Mouse (Mus musculus): ENCODE data around the gene H2-Oa. TPM values are rescaled to one million over a fixed set of nuclear protein-coding genes. Genes with fewer than 3 reads are reported as not detected.
A peak's percentile ranks its signal among the peaks of the same experiment; 100 is the strongest.

H2-Oa gene
- total RNA-seq, 2 experiments from 2014 or later = 2.7 to 9.6 TPM

DNA sequence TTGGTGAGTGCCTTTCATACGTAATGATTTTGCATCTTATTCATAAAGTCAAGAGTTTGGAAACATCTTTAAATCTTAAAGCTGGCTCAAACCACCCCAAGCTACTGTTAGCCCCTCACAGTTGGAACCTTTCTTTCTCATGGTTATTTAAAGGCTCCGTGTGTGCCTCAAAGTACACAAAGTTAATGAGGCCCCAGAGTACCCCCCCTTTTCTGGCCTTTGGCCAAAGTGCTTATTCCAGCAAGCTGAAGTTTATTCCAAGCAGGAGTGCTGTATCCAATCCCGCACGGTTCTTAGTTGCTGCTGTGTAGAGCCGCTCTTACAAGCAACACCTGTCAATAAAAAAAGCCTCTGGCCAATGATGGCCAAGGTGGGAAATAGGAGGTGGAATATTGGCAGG is 7.4 kb downstream of the H2-Oa start:
- no peak for ATAC-seq (replicated peaks; ENCODE audit: poor library complexity)

DNA sequence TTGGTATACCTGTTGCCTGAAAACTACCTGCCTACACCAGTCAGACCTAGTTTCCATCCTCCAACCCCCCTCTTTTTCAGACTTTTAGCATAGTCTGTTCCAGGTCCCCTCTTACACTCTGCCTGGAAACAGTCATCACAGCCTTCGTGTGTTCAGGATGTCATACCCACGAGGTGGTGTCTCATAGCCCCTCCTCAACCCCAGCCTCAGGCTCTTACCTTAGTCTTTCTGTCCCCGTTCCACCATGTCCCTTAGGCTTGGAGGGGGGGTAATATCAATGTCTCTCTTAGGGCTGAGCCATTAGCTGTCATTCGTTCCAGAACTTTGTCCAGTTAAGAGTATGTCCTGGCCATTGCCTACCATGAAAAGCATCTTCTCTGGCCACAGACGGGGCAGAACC is 9.0 kb downstream of the H2-Oa start:
- no peak for ATAC-seq (replicated peaks; ENCODE audit: poor library complexity)

DNA sequence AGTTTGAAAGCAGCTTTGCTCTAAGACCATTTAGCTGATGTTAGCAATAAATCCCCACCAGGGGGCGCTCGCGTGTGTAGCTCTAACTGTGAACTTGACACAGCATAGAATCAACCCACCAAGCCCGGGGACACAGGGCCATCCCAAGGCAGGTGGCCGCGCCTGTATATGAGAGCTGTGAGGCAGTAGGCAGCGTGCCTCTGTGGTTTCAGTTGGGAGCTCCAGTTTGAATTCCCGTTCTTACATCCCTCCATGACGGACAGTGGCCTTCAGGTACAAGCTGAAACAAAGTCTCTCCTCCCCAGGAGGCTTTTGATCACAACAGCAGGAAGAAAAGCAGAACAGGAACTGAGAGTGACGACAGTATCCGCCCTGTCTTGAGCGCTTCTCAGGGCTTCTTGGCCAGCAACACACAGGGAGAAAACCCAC is 9.5 kb downstream of the H2-Oa start:
- peak; percentile 86 for ATAC-seq (replicated peaks; ENCODE audit: poor library complexity)

DNA sequence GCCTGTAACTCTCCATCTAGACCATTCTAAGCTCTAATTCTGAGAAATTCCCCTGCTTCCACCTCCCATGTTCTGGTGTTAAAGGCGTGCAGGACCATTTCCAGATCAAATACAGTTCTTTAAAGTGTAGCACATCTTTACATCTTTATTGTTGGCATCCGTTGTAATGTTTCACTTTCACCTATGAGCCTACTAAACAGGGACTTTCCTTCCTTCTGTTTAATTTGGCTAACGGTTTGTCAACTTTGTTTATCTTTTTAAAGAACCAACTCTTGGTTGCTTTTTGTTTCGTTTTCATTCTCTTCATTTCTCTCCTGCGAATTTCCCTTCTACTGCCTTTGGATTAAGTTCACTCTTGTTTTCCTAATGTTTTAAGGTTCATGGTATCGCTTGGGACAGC is 10.7 kb downstream of the H2-Oa start:
- no peak for ATAC-seq (replicated peaks; ENCODE audit: poor library complexity)

DNA sequence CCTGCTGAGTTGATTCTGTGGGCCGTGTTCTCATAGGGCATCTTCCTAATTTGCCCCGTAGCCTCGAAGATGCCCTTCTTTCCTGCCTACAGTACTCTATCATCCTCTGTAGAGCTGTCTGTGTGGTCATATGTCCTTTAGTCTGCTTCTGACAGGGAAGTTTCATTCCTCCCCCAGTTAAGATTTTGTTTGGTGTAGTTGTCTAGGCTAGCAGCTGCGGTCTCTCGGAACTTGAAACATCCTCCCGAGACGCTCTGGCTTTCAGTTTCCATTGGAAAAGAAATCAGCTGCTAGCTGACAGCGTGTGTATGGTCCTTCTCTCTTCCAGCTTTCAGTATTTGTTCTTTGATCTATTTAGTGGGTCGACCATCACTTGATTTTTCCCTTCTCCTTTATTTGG is 12.7 kb downstream of the H2-Oa start:
- ATAC-seq (replicated peaks; ENCODE audit: poor library complexity) = no peak

DNA sequence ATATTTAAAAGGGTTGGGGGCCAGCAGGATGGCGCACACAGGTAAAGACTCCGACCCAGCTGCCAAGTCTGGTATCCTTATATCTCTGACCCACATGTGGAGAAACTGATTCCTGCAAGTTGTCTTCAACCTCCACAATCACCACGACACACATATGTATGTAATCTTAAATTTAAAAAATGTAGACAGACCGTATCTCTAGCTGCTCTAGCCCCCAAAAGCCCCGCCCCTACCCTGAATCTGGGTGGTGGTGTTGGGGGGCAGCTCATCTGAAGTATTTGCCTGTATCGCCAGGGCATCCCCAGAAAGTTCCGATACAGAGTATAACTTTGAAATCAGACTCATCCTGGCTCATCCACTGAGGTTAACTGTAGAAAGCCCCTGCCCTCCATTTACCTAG is 14.4 kb downstream of the H2-Oa start:
- no peak for ATAC-seq (replicated peaks; ENCODE audit: poor library complexity)

GRCm38 (mm10) chr17:34107109-34107867 is 15.1 kb downstream of the H2-Oa start:
- no peak for ATAC-seq (replicated peaks; ENCODE audit: poor library complexity)

- ATAC-seq (replicated peaks; ENCODE audit: poor library complexity) = no peak
Observed at GRCm38 (mm10) chr17:34108460-34108859, 16.3 kb downstream of the H2-Oa start.

DNA sequence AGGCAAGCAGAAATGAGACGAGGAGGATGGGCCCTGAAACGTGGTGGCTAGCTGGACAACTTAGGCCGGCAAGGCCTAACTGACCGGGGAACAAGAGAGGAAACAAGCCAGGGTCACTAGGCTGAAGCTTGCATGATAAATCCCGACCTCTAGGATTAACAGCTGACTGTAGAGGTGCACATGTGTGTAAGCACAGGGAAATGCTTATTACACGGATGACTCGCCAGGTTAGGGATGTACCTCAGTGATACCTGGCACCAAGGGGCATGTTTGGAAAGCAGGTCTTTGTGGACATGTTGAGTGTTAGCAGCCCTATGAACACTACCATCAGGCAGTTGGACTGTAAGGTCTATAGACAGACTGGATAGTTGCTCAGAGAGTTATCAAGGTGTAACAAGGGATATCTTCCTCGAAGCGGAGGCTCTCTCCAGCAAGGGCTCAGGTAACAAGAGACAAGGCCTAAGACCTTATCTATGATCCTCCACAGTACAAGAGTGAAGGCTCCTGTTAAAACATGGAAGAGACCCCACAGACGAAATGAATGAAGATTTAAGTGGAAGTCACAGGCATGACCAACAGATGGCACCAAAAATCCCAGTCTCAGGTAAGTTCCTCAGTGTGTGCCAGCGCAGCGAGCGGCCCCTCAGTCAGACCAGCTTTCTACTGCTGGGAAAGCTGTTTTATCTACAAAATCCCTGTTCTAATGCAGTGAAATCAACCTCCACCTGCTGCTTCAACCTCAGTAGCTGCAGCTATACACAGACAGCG is 17.1 kb downstream of the H2-Oa start:
- peak; percentile 64 for ATAC-seq (replicated peaks; ENCODE audit: poor library complexity)

- peak; percentile 19; the same call in 1 of the 2 replicates for ATAC-seq (replicated peaks; ENCODE audit: poor library complexity)
Observed at GRCm38 (mm10) chr17:34109806-34110195, 17.7 kb downstream of the H2-Oa start.

- ATAC-seq (replicated peaks; ENCODE audit: poor library complexity) = no peak
Observed at GRCm38 (mm10) chr17:34110309-34110708, 18.2 kb downstream of the H2-Oa start.

GRCm38 (mm10) chr17:34114114-34114513 is 22.0 kb downstream of the H2-Oa start:
- no peak for ATAC-seq (replicated peaks; ENCODE audit: poor library complexity)

GRCm38 (mm10) chr17:34116736-34117370 is 24.7 kb downstream of the H2-Oa start:
- no peak for ATAC-seq (replicated peaks; ENCODE audit: poor library complexity)

DNA sequence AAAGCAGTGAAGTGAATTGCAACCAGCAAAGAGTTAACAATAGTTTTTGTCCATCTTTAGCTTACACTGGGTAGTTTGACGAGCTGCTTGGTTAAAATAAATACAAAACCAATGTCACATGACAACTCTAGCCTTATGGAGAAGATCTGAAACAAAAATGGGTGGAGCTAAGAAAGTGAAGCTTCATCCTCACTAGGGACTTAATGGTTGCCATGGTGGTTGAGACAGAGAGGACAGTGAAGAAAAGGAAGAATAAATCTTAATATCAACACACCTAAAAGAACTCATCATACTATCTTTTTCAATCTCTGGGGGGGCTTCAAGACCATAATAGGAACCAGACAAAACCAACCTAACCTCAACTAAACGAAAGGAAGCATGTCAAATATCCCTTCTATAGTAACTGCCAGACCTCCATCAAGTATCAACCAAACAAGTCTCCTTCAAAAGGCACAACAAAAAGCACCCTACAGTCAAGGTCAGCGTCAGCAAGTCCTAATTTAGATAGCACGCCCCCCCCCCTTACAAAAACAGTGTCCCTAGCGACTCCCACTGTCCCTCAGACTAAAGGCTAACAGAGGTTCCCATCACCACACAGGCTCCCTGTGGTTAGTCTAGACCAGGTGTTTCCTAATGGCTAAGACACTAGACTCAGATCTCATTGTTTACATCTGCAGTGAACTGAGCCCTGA is 25.4 kb downstream of the H2-Oa start:
- ATAC-seq (replicated peaks; ENCODE audit: poor library complexity) = no peak

GRCm38 (mm10) chr17:34118113-34118872 is 26.2 kb downstream of the H2-Oa start:
- no peak for ATAC-seq (replicated peaks; ENCODE audit: poor library complexity)

GRCm38 (mm10) chr17:34118873-34119248 is 26.7 kb downstream of the H2-Oa start:
- no peak for ATAC-seq (replicated peaks; ENCODE audit: poor library complexity)

- ATAC-seq (replicated peaks; ENCODE audit: poor library complexity) = peak; percentile 44
Observed at GRCm38 (mm10) chr17:34119249-34120179, 27.4 kb downstream of the H2-Oa start, which contains the start of gene H2-DMa. H2-DMa (plus strand) TSS chr17:34119541.

DNA sequence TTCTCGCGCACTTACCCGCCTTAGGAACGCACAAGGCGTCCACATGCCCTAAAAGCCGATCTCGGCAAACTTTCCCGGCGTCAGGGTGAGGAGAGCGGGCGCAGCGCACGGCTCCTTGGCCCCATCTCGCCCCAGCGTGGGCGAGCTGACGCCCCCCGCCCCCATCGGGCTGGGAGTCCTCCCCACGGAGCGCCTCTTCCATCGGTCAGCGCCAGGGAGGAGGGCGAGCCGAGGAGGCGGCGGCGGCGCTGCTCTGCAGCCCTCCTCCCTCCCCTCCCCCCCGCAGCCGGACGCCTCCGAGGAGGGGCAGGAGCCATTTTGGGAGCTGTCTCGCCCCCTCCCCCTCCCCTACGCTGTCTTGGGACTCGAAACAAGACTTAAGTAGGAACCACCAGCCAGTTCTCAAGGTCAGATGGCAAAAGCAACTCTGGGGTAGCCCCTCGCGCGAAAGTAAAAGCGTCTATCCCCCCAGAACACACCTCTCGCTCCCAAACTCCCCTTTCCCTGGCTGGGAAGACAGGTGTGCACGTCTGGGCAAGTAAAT is 28.1 kb downstream of the H2-Oa start:
- 0 out of 2 replicates have a peak, but pooled peaks have one; percentile 1 for ATAC-seq (replicated peaks; ENCODE audit: poor library complexity)

DNA sequence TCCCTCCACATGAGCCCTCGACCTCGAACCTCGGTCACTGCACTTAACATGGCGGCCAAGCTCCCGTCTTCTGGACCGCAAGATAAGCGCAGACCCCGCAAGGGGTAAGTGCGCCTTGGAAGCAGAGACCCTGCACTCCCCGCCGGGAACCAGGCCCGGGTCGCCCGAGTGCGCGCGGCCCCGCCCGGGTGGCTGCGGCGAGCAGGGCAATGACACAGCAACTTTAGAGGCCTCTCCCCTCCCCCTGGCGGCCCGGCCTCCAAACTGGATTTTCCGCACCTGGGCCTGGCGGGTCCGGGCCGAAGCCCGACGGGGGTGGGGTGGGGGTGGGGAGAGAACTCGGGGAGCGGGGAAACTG is 28.7 kb downstream of the H2-Oa start:
- peak; percentile 14 for ATAC-seq (replicated peaks; ENCODE audit: poor library complexity)
